Mouse (Mus musculus) midbrain, embryonic 16.5 days (tissue): Measurements from ENCODE around the gene Slc7a1. TPM values are rescaled to one million over a fixed set of nuclear protein-coding genes. Genes with fewer than 3 reads are reported as not detected.

Source experiments
- ATAC-seq: fragments of 200-750 bp; cut with Nextera tagmentation; 2 replicates; pipeline ENCODE4 v1.8.0; 2017; ENCODE audit warnings: moderate TSS enrichment
- H3K27ac ChIP-seq: fragments of 300-500 bp; sonication (generic); 2 replicates; pipeline ENCODE4 v1.5.1; 2014; ENCODE audit warnings: mild to moderate bottlenecking, low read length, mixed read lengths
- H3K27me3 ChIP-seq: fragments of 300-500 bp; sonication (generic); 2 replicates; pipeline ENCODE4 v1.6.1; 2014; ENCODE audit warnings: low read depth, low read length, mixed read lengths; ENCODE audit not compliant: control insufficient read depth, insufficient read depth
- H3K36me3 ChIP-seq: fragments of 300-500 bp; sonication (generic); 2 replicates; pipeline ENCODE4 v1.6.1; 2014; ENCODE audit warnings: mild to moderate bottlenecking, low read length, moderate library complexity, mixed read lengths; ENCODE audit not compliant: control insufficient read depth, insufficient read depth
- H3K4me1 ChIP-seq: fragments of 300-500 bp; sonication (generic); 2 replicates; pipeline ENCODE4 v1.6.1; 2014; ENCODE audit warnings: mild to moderate bottlenecking, low read length, mixed read lengths; ENCODE audit not compliant: control insufficient read depth, insufficient read depth
- H3K4me2 ChIP-seq: fragments of 300-500 bp; sonication (generic); 2 replicates; pipeline ENCODE4 v1.6.1; 2014; ENCODE audit warnings: mild to moderate bottlenecking, low read length, mixed read lengths
- H3K4me3 ChIP-seq: fragments of 300-500 bp; sonication (generic); 2 replicates; pipeline ENCODE4 v1.5.1; 2014; ENCODE audit warnings: low read depth, mild to moderate bottlenecking, low read length, moderate library complexity, mixed read lengths
- H3K9ac ChIP-seq: fragments of 300-500 bp; sonication (generic); 2 replicates; pipeline ENCODE4 v1.6.1; 2014; ENCODE audit warnings: low read depth, low read length, mixed read lengths
- H3K9me3 ChIP-seq: fragments of 300-500 bp; sonication (generic); replicated peaks from 2 replicates; pipeline ENCODE4 v1.6.1; 2014; ENCODE audit warnings: mild to moderate bottlenecking, low read length, mixed read lengths; ENCODE audit not compliant: control insufficient read depth, poor library complexity, severe bottlenecking
- WGBS: fragments of 180-500 bp; shearing (Covaris S2); extraction: QIAGEN DNeasy Blood & Tissue Kit; methylation state at CpG from one replicate; pipeline ENCODE4 v1.1.7; 2014; 5-methylcytosine and 5-hydroxymethylcytosine counted together
- polyA plus RNA-seq: library from polyadenylated mRNA; unstranded; fragments of >200 nt; fragmentation: Nextera tagmentation; extraction: Ambion mirVana; gene quantifications from 2 replicates; pipeline ENCODE4 v1.2.1, GENCODE M21; 2015

The Slc7a1 gene
- polyA plus RNA-seq, 1 experiment from 2014 or later = 40.5 TPM

DNA sequence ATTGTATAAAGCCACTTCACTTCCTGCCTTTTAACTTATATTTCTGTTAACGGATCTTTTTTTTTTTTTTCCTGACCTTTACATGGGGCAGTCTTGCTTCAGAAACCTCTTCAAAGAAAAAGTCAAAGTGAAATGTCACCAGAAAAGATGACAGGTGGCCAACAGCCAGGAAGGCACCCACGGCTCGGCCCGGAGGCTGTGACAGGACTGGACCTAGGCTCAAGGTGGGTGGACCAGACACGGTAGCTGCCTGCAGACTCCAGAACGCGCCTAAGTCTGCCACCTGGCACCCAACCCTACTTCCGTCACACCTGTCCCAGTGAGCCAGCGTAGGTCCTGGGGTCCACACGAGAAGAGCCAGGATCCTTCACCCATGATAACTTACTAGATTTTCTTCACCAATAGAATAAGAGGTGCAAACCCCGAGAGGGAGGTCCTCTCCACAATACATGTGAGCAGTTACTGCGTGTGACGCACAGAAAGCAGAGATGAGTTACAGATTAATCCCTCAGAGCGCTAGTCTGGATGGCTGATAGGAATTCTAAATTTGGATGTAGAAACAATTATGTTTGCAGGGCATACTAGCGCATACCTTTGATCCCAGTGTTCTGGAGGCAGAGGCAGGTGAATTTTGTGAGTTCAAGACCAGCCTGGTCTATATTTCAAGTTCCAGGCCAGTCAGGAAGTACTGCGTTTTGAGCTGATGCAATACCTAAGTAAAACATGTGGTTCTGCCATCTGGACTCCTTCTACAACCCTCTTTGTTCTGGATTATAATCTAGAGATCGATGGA lies 22.1 kb downstream of the Slc7a1 start:
- no peak overlapping the region for H3K4me2 ChIP-seq
- no peaks in the 10 kb centered on the region for H3K4me1 ChIP-seq
- ATAC-seq = no peak
- H3K27ac ChIP-seq = no peak overlapping the region
- H3K4me3 ChIP-seq = no peak overlapping the region
- H3K9me3 ChIP-seq = no peaks in the 10 kb centered on the region
- no peaks in the 10 kb centered on the region for H3K36me3 ChIP-seq
- H3K9ac ChIP-seq = no peak overlapping the region
- WGBS = 90% methylated on average over 17 of the region's 17 CpGs
- H3K27me3 ChIP-seq = no peaks in the 10 kb centered on the region

DNA sequence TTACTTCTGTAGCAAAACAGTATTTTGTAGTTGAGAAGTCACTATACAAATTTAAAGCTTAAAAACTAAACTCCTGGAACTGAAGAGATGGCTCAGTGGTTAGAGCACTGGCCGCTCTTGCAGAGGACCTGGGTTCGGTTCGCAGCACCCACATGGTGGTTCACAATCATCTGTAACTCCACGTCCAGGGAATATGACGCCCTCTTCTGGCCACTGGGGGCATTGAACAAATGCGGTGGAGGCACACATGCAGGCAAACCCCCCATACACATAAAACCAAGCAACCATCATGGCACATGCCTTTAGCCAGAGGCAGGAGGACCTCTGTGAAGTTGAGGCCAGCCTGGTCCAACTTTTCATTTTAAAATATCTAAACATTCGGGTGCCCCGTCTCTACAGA lies 23.3 kb downstream of the Slc7a1 start:
- no peak overlapping the region for H3K4me3 ChIP-seq

DNA sequence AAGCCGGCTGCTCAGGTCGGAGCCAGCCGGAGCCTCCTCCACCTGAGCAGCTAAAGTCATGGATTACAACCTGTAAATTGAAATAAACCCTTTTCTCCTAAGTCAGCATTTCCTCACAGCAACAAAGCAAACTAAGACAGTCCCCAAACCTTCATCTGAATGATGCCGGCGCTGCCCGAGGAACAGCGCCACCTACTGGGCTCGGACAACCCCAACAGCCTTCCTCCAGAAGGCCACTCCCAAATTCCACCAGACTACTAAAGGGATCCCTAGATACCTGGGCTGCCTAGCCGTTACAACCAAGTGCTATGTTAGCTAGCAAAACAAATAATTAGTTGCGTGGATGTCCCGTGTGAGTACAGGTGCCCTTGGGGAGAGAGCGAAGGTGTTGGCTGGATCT lies 24.2 kb downstream of the Slc7a1 start:
- WGBS = 75% methylated on average over 12 of the region's 12 CpGs
- Histone ChIP-seq H3K4me2 (no peak overlapping the region), H3K4me1 (no peaks in the 10 kb centered on the region), H3K27me3 (no peaks in the 10 kb centered on the region), H3K9me3 (no peaks in the 10 kb centered on the region), H3K9ac (no peak overlapping the region), H3K36me3 (no peaks in the 10 kb centered on the region), H3K27ac (no peak overlapping the region), H3K4me3 (no peak overlapping the region)
- no peak for ATAC-seq

More for the DNA sequence above, 23.3 kb downstream of the Slc7a1 start:
- 93% methylated on average over 8 of the region's 8 CpGs for WGBS
- Histone ChIP-seq H3K9me3 (no peaks in the 10 kb centered on the region), H3K4me1 (no peaks in the 10 kb centered on the region), H3K27me3 (no peaks in the 10 kb centered on the region), H3K4me2 (no peak overlapping the region), H3K36me3 (no peaks in the 10 kb centered on the region), H3K27ac (no peak overlapping the region), H3K9ac (no peak overlapping the region)
- ATAC-seq = no peak

DNA sequence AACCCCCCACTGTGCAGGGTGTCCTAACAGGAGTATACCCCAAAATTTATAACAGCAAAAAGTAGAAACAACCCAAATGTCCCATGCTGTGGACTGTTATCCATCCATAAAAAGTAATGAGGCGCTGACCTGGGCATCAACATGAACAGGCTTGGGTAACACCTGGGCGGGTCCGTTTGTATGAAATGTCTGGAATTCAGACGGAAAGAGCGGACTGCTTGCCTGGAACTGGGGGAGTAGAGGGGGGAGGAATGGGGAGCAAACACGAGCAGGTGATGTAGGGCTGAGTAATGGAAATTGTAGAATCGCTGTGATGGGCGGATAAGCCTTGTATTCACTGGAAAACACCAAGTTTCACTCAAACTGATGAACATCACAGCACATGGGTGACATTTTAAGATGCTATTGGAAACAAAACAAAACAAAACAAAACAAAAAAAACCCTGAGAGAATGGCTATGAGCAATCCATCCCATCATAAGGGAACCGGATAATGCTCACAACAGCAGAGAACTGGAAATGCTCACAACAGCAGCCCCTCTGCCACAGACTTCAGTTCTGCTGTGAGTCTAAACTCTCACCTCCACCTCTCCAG lies 26.5 kb downstream of the Slc7a1 start:
- Histone ChIP-seq H3K4me2 (no peak overlapping the region), H3K9ac (no peak overlapping the region), H3K9me3 (no peaks in the 10 kb centered on the region), H3K4me1 (no peaks in the 10 kb centered on the region), H3K4me3 (no peak overlapping the region), H3K36me3 (no peaks in the 10 kb centered on the region), H3K27me3 (no peaks in the 10 kb centered on the region), H3K27ac (no peak overlapping the region)
- 91% methylated on average over 9 of the region's 9 CpGs for WGBS
- no peak for ATAC-seq

DNA sequence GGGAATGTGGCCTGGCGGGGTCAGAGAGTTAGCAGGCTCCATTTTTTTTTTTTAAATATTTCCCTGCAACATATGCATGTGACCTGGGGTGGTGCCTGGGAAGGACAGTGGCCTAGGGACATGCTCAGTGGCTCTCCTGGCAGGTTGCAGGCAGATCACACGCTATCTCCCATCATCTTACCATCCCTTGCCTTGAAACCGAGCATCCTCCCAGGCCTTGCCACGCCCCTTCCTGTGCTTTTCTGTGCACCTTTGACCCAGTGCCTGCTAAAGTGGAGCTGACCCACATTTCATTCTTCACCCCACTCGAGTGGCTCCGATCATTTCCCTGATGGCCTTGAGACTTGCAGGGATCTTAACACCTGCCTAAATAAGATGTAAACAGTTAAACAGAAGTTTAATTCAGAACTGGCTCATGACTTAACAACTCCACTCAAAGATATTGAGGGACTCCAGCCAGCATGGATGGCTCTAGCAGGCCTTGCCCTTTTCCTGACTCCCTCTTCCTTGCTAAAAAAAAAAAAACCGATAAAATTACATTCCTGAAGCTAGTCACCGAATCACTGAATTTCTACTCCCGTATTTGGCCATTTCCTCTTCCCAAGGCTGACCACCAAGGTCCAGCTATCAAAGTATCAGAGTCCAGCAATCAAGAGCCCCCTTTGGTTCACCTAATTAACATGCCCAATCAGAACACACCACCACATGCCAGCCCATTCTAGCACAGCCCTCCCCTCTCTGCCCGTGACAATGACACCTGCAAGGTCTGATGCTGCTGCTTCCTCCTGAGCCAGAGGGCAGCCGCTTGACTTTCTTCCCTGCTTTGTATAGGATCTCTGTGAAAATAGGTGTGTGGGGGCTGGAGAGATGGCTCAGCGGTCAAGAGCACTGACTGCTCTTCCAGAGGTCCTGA lies 27.4 kb downstream of the Slc7a1 start:
- Histone ChIP-seq H3K9me3 (no peaks in the 10 kb centered on the region), H3K4me1 (no peaks in the 10 kb centered on the region), H3K27ac (no peak overlapping the region), H3K4me2 (no peak overlapping the region), H3K27me3 (no peaks in the 10 kb centered on the region), H3K4me3 (no peak overlapping the region), H3K36me3 (no peaks in the 10 kb centered on the region), H3K9ac (no peak overlapping the region)
- WGBS = 89% methylated on average over 12 of the region's 12 CpGs
- no peak for ATAC-seq

DNA sequence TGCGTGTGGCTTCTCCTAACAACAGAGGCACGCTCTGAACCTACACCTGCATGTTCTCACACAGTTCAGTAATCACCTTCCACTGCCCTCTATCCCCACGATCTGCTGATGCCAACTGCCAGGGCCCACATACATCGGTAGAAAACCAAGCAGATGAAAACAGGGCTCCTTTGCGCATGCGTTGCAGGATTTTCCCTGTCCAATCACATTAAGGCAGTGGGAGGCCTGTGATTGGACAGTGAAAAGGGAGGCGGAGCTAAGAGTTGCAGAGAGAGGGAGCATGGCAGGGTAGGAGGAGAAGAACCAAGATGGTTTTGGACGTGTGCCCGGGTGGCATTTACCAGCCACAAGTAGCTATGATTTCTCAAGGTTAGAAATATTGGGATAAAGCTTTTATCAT lies 28.3 kb downstream of the Slc7a1 start:
- 98% methylated on average over 9 of the region's 9 CpGs for WGBS
- no peak for ATAC-seq

DNA sequence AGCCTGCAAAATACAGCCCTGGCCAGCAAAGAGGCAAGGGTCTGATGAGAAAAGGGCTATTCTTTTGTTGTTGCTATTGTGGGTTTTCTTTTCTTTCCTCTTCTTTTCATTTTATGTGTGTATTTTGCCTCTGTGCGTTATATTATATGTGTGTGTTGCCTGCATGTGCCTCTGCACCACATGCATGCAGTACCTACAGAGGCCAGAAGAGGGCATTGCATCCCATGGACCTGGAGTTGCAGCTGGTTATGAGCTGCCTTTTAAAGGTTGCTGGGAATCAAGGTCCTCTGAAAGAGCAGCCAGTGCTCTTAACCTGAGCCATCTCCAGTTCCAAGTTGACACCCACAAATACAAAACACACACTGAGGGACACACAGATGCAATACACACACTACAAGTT lies 29.1 kb downstream of the Slc7a1 start:
- Histone ChIP-seq H3K36me3 (no peaks in the 10 kb centered on the region), H3K4me3 (no peak overlapping the region), H3K4me2 (no peak overlapping the region), H3K9me3 (no peaks in the 10 kb centered on the region), H3K4me1 (no peaks in the 10 kb centered on the region), H3K27me3 (no peaks in the 10 kb centered on the region), H3K27ac (no peak overlapping the region), H3K9ac (no peak overlapping the region)
- WGBS = 93% methylated on average over 1 of the region's 1 CpGs
- no peak for ATAC-seq

More for the DNA sequence above, 28.3 kb downstream of the Slc7a1 start:
- no peaks in the 10 kb centered on the region for H3K36me3 ChIP-seq
- H3K9ac ChIP-seq = no peak overlapping the region
- H3K4me2 ChIP-seq = no peak overlapping the region
- H3K27me3 ChIP-seq = no peaks in the 10 kb centered on the region
- H3K27ac ChIP-seq = no peak overlapping the region
- no peaks in the 10 kb centered on the region for H3K4me1 ChIP-seq
- H3K4me3 ChIP-seq = no peak overlapping the region
- no peaks in the 10 kb centered on the region for H3K9me3 ChIP-seq

DNA sequence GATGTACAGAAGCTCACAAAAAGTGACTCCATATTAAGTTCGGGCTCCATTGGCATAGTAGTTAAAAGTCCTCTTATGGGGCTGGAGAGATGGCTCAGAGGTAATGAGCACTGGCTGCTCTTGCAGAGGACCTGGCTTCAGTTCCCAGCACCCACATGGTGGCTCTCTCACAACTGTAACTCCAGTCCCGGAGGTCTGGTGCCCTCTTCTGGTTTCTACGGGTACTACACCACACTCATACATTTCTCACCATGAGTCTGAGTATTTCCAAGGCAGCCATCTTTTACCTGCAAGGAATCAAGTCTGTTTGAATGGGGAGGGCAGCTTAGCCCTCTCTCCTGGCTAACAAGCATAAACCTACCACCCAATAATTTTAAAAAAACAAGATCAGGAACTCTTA lies 30.5 kb downstream of the Slc7a1 start:
- Histone ChIP-seq H3K36me3 (no peaks in the 10 kb centered on the region; the same call in 1 of the 2 replicates), H3K9me3 (no peaks in the 10 kb centered on the region), H3K4me1 (no peaks in the 10 kb centered on the region), H3K9ac (no peak overlapping the region), H3K27ac (no peak overlapping the region), H3K4me3 (no peak overlapping the region), H3K4me2 (no peak overlapping the region), H3K27me3 (no peaks in the 10 kb centered on the region)
- ATAC-seq = no peak
- 94% methylated on average over 3 of the region's 3 CpGs for WGBS
